Mouse (Mus musculus): Measurements from ENCODE around the gene Paqr6.

Gene Paqr6

GRCm38 (mm10) chr3:88409741-88410644 is 45.6 kb downstream of the Paqr6 start, which contains the start of gene Pmf1:
Pmf1 (minus strand) TSS chr3:88410331.
- in situ Hi-C loops (cut with MboI, MseI), result loop anchor here (5.0 kb wide), 2 partner anchors 62 to 112 kb away; no protein-coding TSS in a partner anchor

- in situ Hi-C loops (cut with MboI, MseI), result loop anchor here (5.0 kb wide), 1 partner anchor 112 kb away; no protein-coding TSS in a partner anchor
Measured at GRCm38 (mm10) chr3:88410645-88411031, 46.3 kb downstream of the Paqr6 start.

- in situ Hi-C loops (cut with MboI, MseI), result loop anchor here (5.0 kb wide), 1 partner anchor 111 kb away; no protein-coding TSS in a partner anchor
Measured at GRCm38 (mm10) chr3:88411681-88412080, 47.3 kb downstream of the Paqr6 start.

- in situ Hi-C loops (cut with MboI, MseI), result loop anchor here (5.0 kb wide), 1 partner anchor 110 kb away; no protein-coding TSS in a partner anchor
Measured at GRCm38 (mm10) chr3:88412636-88413035, 48.3 kb downstream of the Paqr6 start.

GRCm38 (mm10) chr3:88415668-88416067 is 51.3 kb downstream of the Paqr6 start:
- in situ Hi-C loops (cut with MboI, MseI), result no loop called here

- in situ Hi-C loops (cut with MboI, MseI), result no loop called here
Measured at GRCm38 (mm10) chr3:88418016-88418415, 53.6 kb downstream of the Paqr6 start.

Measured in regulatory T cell (primary cell).